8 mouse cellular contexts compared by ENCODE assay signal in the genomic region with DNA sequence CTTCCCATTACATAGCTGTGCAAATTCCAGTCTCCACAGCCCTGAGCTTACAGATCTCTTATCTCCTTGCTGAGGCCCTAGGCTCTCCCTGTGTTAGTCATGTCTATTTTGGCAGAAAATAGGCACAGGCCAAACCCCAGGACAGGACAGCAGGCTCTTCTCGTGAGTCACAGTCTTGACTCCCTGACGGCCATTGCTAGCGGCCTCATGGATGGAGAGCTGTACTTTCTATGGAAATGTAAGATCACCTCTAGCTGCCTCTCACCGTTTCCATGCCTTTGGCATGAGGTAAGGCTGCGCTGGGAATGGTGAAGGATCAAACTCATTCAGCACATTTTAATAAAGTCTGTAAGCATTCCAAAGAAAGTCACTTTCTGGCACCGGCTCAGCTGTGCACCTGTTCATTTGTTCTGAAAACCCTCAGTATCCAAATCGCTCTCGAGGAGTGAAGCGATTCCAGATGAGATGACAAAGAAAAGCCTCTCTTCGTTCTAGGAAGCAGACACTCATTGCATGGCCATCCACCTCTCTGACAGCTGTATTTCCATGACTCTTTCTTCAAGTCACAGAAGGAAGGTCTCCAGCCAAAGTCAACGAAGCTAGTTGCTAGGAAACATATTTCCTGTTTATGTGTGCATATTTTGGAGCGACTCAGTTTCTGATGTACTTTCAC.
DNase-seq lines count a peak whose midpoint lies in the region; ATAC-seq and TF ChIP-seq lines count a peak whose summit lies in the region.

No protein-coding gene starts in this region.

- no peaks in the 10 kb centered on the region for H3K9me3 ChIP-seq in forebrain, embryonic 15.5 days
- no peaks in the 10 kb centered on the region for H3K9me3 ChIP-seq in forebrain, embryonic 11.5 days (ENCODE audit: control insufficient read depth, low read length)
- H3K9me3 ChIP-seq in intestine, embryonic 14.5 days (ENCODE audit: control insufficient read depth, low read length), result no peaks in the 10 kb centered on the region
- H3K9me3 ChIP-seq in midbrain, embryonic 11.5 days (ENCODE audit: control insufficient read depth, low read length), result no peaks in the 10 kb centered on the region

- peaks cover 9% of the 10 kb centered on the region for H3K4me1 ChIP-seq in forebrain, embryonic 15.5 days
- H3K4me1 ChIP-seq in forebrain, embryonic 11.5 days (replicated peaks; ENCODE audit: control insufficient read depth, insufficient read depth, low read length), result no peaks in the 10 kb centered on the region
- H3K4me1 ChIP-seq in embryonic fibroblast, embryonic 13.5 days (ENCODE audit: control insufficient read depth, insufficient read depth, low read length), result peaks cover 30% of the 10 kb centered on the region
- peaks cover 15% of the 10 kb centered on the region for H3K4me1 ChIP-seq in intestine, embryonic 14.5 days (replicated peaks; ENCODE audit: control insufficient read depth, insufficient read depth, low read length)
- no peaks in the 10 kb centered on the region; the same call in none of the 2 replicates for H3K4me1 ChIP-seq in midbrain, embryonic 11.5 days (ENCODE audit: control insufficient read depth, insufficient read depth, low read length)

- ATAC-seq in forebrain, embryonic 15.5 days (replicated peaks), result 0 out of 2 replicates have a peak, but pooled peaks have one; percentile 31
- ATAC-seq in forebrain, embryonic 11.5 days (replicated peaks; ENCODE audit: low FRiP score), result no peak
- no peak for ATAC-seq in intestine, embryonic 14.5 days (replicated peaks; ENCODE audit: low FRiP score, low TSS enrichment, low read depth)
- no peak for ATAC-seq in midbrain, embryonic 11.5 days (ENCODE audit: low FRiP score)

- no peak overlapping the region for H3K4me2 ChIP-seq in forebrain, embryonic 15.5 days (replicated peaks)
- no peak overlapping the region for H3K4me2 ChIP-seq in forebrain, embryonic 11.5 days (ENCODE audit: low read depth, low read length, severe bottlenecking)
- H3K4me2 ChIP-seq in intestine, embryonic 14.5 days (ENCODE audit: low read length), result peak overlapping the region; percentile 20; the same call in 1 of the 2 replicates
- H3K4me2 ChIP-seq in midbrain, embryonic 11.5 days, result no peak overlapping the region

- H3K27ac ChIP-seq in forebrain, embryonic 15.5 days (replicated peaks), result no peak overlapping the region
- H3K27ac ChIP-seq in forebrain, embryonic 11.5 days (ENCODE audit: low read depth, low read length), result no peak overlapping the region
- H3K27ac ChIP-seq in embryonic fibroblast, embryonic 13.5 days (ENCODE audit: insufficient read depth, low read length), result peak overlapping the region; percentile 67
- no peak overlapping the region for H3K27ac ChIP-seq in intestine, embryonic 14.5 days (ENCODE audit: low read depth)
- H3K27ac ChIP-seq in midbrain, embryonic 11.5 days (ENCODE audit: low read depth, low read length), result no peak overlapping the region

- H3K36me3 ChIP-seq in forebrain, embryonic 15.5 days, result no peaks in the 10 kb centered on the region
- H3K36me3 ChIP-seq in forebrain, embryonic 11.5 days (ENCODE audit: control insufficient read depth, insufficient read depth, low read length), result no peaks in the 10 kb centered on the region
- no peaks in the 10 kb centered on the region for H3K36me3 ChIP-seq in intestine, embryonic 14.5 days (ENCODE audit: control insufficient read depth, insufficient read depth, low read length)
- no peaks in the 10 kb centered on the region for H3K36me3 ChIP-seq in midbrain, embryonic 11.5 days (ENCODE audit: control insufficient read depth, insufficient read depth, low read length)

- no peak for TF ChIP-seq CTCF in embryonic fibroblast, embryonic 13.5 days (IDR thresholded peaks at IDR 0.05; ENCODE audit: borderline replicate concordance, insufficient read depth, low read length)

- no peaks in the 10 kb centered on the region for H3K27me3 ChIP-seq in forebrain, embryonic 15.5 days
- H3K27me3 ChIP-seq in forebrain, embryonic 11.5 days (ENCODE audit: control insufficient read depth, insufficient read depth, low read length), result no peaks in the 10 kb centered on the region
- H3K27me3 ChIP-seq in intestine, embryonic 14.5 days (replicated peaks; ENCODE audit: control insufficient read depth, insufficient read depth, low read length), result no peaks in the 10 kb centered on the region
- no peaks in the 10 kb centered on the region for H3K27me3 ChIP-seq in midbrain, embryonic 11.5 days (ENCODE audit: control insufficient read depth, insufficient read depth, low read length)

- DNase-seq in forebrain, embryonic 11.5 days (ENCODE audit: low spot score), result no peak
- DNase-seq in NIH3T3 (ENCODE audit: low read depth), result peak; percentile 80
- no peak for DNase-seq in intestine, embryonic 14.5 days (ENCODE audit: low spot score)
- peak; percentile 64 for DNase-seq in lung, postnatal 10 days
- no peak for DNase-seq in embryo, embryonic 11 days
- DNase-seq in midbrain, embryonic 11.5 days (ENCODE audit: low spot score, missing footprints), result no peak

- 72% methylated on average over 12 of the region's 12 CpGs for WGBS in forebrain, embryonic 15.5 days
- 87% methylated on average over 12 of the region's 12 CpGs for WGBS in forebrain, embryonic 11.5 days
- WGBS in intestine, embryonic 14.5 days, result 58% methylated on average over 12 of the region's 12 CpGs
- WGBS in midbrain, embryonic 11.5 days, result 85% methylated on average over 12 of the region's 12 CpGs

- H3K9ac ChIP-seq in forebrain, embryonic 15.5 days (replicated peaks), result no peak overlapping the region
- no peak overlapping the region for H3K9ac ChIP-seq in forebrain, embryonic 11.5 days (ENCODE audit: low read length)
- H3K9ac ChIP-seq in intestine, embryonic 14.5 days (ENCODE audit: low read length), result no peak overlapping the region
- H3K9ac ChIP-seq in midbrain, embryonic 11.5 days (ENCODE audit: low read length), result no peak overlapping the region

- no peak overlapping the region for H3K4me3 ChIP-seq in forebrain, embryonic 15.5 days
- no peak overlapping the region for H3K4me3 ChIP-seq in forebrain, embryonic 11.5 days (ENCODE audit: low read depth, low read length)
- no peak overlapping the region for H3K4me3 ChIP-seq in embryonic fibroblast, embryonic 13.5 days (ENCODE audit: insufficient read depth, low read length)
- H3K4me3 ChIP-seq in intestine, embryonic 14.5 days (ENCODE audit: low read depth, low read length), result no peak overlapping the region
- no peak overlapping the region for H3K4me3 ChIP-seq in midbrain, embryonic 11.5 days (ENCODE audit: low read depth, low read length)

- no peak for TF ChIP-seq POLR2A in embryonic fibroblast, embryonic 13.5 days (IDR thresholded peaks at IDR 0.05; ENCODE audit: low read depth, low read length)

Comparison
In these comparisons a context has a peak if more than half of its experiments do, and no peak if none do; other contexts are left out.
1. DNase-seq: peak in NIH3T3 (single experiment) and lung, postnatal 10 days (single experiment); none in forebrain, embryonic 11.5 days (single experiment), intestine, embryonic 14.5 days (single experiment), embryo, embryonic 11 days (single experiment) and midbrain, embryonic 11.5 days (single experiment).